Mouse (Mus musculus) embryo, embryonic 10 days (tissue): ENCODE measurements around the gene Pigl.
"Not testable (repeated sequence)": the region's sequence is repeated elsewhere in the genome, so short reads cannot be mapped to it uniquely, and the experiment has no call there.

ENCODE experiments used
- DNase-seq: peaks from one replicate; pipeline ENCODE4 v3.0.0-alpha.2; 2015; ENCODE audit warnings: low spot score

Pigl gene

DNA sequence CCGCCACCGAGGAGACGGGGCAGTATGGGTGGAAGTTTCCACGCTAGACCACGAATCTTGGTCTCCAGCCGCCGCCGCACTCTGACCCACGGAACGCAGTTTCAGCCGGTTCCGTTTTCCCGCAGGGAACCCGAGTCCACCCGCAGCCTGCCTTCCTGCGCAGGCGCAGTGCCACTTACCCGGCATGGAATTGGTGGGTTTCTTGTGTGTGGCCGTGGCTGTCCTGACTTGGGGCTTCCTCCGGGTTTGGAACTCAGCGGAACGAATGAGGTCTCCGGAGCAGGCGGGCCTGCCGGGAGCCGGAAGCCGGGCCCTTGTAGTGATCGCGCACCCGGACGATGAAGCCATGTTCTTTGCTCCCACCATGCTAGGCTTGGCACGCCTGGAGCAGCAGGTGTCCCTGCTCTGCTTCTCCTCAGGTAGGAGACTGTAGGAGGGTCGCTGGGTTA lies at the start of gene Pigl, which contains the start of gene Ncor1:
TSS of gene Pigl (plus strand) at position 185 of the 449 bp plus-strand sequence.
TSS of gene Ncor1 (minus strand) at position 266 of the 449 bp plus-strand sequence.
- peak; percentile 90 for DNase-seq

DNA sequence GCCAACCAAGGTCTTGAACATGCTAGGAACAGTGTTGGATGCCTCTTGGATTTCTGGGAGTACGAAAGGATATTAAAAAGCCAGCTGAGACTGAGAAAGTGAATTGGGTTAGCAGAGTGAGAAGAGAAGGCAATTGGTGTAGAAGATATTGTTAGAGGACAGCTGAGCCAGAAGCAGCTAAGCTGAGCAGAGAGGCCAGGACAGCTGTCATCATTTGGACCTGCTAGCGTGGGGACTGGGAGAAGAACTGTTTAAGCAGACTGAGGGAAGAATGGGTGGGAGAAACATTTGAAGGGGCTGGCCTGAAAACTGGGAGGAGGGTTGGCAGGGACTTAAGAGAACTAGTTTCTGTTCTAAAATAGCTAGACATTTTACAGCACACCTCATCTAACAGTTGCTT lies 49.4 kb upstream of the Pigl start:
- DNase-seq: no peak

DNA sequence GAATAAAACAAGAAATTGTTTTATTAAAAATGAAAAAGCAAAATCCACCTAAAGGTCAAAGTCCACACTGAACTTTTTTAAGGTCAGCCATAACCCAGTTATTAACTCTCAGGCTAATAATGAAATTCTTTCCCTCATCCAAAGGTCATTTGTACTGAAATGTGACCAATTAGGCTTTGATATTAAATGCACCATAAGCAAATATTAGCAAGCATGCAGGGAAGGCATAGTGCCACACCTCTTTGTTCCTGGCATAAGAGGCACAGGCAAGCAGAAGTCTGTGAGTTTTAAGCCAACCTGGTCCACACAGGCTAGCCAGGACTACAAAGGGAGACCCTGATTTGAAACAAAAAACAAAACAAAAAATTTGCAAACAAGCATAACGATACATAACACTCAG lies 48.6 kb upstream of the Pigl start:
- DNase-seq: no peak

- no peak for DNase-seq
These were observed 43.2 kb upstream of the Pigl start for GRCm38 (mm10) chr11:62415026-62415425.

GRCm38 (mm10) chr11:62424525-62424924 lies 33.7 kb upstream of the Pigl start:
- no peak for DNase-seq

- DNase-seq: no peak
These were observed 32.0 kb upstream of the Pigl start for GRCm38 (mm10) chr11:62426266-62426665.

- DNase-seq: no peak
These were observed 31.2 kb upstream of the Pigl start for GRCm38 (mm10) chr11:62427105-62427504.

DNA sequence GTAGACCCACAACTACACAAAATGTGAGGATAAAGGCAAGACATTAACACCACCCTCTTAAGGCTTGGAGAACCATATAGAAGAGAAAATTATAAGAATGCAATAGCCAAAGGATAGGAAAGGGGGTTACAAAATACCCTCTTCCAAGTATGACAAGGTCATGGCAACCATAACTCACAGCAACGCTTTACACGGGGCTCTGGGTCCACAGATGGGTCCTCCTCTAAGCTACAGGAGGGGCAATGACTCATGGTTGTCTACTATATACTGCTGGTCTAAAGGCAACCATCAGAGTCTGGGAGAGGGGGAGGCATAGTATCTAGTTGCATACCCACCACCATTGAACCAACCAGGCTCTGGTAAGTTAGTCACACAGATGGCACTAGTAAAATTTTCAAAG lies 26.0 kb upstream of the Pigl start:
- no peak for DNase-seq

DNA sequence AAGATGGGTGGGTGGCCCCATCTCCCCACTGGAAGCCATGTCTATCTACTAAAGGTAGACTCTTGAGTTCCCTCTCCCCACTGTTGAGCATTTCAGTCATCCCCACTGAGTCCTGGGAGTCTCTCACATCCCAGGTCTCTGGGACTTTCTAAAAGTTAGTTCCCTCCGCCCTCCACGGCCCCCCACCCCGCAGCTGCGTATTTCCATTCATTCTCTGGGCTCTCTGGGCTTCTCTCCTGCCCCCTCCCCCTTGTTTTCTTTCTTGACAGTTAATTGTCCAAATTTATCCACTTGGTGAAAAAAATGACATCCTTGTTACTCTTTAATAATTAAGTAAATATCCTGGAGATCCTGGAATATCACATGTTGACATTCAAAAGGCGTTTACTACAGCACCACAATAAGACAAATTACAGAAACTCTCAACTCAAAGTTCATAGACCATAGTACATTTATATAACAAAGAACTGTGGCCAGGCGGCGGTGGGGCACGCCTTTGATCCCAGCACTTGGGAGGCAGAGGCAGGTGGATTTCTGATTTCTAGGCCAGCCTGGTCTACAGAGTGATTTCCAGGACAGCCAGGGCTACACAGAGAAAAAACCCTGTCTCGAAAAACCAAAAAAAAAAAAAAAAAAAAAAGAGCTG lies 17.5 kb upstream of the Pigl start:
- DNase-seq: no peak

DNA sequence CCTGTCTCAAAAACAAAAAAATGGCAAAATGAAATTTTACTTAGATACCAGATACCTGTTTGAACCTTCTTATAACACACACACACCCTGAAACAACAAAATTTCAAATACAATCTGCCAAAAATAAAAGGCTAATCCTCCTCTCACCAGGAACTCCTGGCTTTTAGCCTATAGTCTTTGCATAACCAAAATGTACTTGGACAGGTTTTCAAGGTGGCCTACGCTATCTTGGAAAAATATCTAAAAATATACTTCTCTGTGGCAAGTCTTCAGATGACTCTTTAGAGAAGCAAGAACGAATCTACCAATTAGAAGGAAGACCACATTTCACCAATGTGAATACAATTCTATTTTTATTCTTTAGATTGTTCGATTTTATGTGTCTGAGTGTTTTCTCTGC lies 12.5 kb upstream of the Pigl start:
- DNase-seq: no peak

- no peak for DNase-seq
These were observed 9.3 kb upstream of the Pigl start for GRCm38 (mm10) chr11:62448971-62449370.

GRCm38 (mm10) chr11:62455193-62455592 lies 3.1 kb upstream of the Pigl start:
- no peak for DNase-seq

- DNase-seq: no peak
These were observed 2.2 kb upstream of the Pigl start for GRCm38 (mm10) chr11:62456021-62456482.

DNA sequence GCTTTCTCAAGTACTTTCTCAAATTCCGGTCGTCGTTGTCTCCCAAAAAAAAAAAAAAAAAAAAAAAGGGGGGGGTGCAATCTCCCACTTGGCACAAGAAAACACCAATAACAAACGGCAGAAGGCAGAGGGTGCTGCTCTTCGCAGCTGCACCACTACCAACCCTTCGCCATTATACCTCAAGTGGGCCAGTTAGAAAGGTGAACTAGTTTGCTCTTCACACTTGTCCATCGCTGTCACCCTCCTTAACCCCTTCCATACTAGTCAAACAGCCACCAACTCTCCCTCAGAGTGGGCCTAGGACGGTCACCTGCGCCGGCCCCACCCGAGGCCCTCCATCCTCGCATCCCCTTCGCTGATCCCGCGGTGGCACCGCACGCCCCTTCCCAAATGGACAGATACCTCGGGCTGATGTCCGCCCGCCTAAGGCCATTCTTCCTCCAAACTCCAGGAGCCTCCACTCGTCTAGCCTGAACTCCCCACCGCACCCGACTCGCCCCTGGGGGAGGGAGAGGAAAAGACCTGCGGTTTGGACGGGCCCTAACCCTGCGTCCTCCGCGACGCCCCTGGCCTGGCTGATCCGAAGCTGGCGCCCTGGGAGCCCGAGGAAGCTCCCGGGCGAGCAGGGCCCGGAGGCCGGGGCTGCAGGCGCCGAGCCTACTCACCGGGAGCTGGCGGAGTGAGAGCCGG lies 1.6 kb upstream of the Pigl start:
- peak; percentile 71 for DNase-seq

- DNase-seq: peak; percentile 93
These were observed 894 bp upstream of the Pigl start for GRCm38 (mm10) chr11:62457241-62457890.

- no peak for DNase-seq
These were observed 379 bp upstream of the Pigl start for GRCm38 (mm10) chr11:62457891-62458270.

- DNase-seq: no peak
These were observed 520 bp downstream of the Pigl start for GRCm38 (mm10) chr11:62458780-62459179.

- DNase-seq: not testable (repeated sequence)
These were observed 4.3 kb downstream of the Pigl start for GRCm38 (mm10) chr11:62462529-62462928.

GRCm38 (mm10) chr11:62463225-62463915 lies 5.1 kb downstream of the Pigl start:
- DNase-seq: no peak

DNA sequence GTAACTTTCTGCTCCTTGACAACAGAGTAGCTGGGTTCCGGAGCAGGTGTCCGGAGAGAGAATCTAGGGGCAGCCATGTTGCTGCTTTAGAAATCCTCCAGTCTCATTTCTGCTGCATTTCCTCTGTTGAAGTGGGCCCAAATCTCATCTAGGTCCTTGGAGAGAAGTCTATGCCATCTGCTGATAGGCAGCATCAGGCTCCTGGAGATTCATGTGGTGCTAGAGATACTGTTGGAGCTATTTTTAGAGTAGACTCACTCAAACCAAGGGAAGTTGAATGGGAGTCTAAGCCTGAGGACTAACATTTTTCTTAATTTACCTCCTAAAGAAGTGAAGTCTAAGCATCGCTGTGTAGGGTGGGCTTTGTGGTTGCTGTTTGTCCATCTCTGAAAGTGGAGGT lies 6.4 kb downstream of the Pigl start:
- DNase-seq: no peak

DNA sequence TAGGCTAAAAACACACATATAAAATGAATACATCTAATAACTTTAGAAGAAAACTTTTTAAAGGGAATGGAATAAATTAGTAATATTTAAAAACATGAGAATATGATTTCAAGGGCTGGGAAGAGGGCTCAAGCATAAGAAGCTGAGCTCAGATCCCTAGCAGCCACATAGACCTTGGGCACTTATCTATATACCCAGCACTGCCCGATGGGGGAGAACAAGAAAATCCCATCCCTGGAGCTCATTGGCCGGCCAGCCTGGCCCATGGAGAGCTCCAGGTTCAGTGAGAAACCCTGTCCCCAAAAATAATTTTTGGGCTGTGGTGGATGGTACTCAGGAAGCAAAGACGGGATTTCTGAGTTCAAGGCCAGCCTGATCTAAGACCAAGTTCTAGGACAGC lies 7.6 kb downstream of the Pigl start:
- DNase-seq: no peak

- no peak for DNase-seq
These were observed 8.3 kb downstream of the Pigl start for GRCm38 (mm10) chr11:62466546-62466945.
